ENCODE assay signal across 19 mouse cellular contexts in the genomic region with DNA sequence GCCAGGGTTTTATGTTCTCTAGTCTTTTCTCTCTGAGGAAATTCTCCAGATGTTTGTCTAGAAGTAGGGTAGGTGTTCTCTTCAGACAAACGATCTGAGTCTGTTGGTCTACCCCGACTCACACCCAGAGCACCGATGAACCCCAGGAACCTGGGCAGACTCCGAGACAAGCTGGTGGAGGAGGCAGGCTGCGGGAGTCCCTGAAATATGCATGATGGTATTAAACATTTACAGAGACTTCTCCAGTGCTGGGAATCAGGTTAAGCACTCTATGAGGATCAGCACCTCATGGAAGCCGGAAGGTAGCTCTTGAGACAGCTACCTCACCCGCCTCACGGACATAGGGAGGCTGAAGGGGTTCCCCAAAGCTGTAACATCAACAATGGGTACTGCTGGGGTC. TPM values are rescaled to one million over a fixed set of nuclear protein-coding genes. Genes with fewer than 3 reads are reported as not detected.
"Had no signal": no experiment of that assay in that cellular context is flagged by ENCODE, and none has a peak within 500 bp of the region (broad histone marks: within the 10 kb centered on the region; RNA-seq: fewer than 3 reads in every experiment).

No protein-coding gene starts in this region.

- H3K36me3 ChIP-seq: intestine, embryonic 15.5 days; liver, embryonic 13.5 days; stomach, embryonic 15.5 days had no signal

- DNase-seq: liver, embryonic 13.5 days; lung, adult 2 months; lung, postnatal 14 days; lung, postnatal 4 days; midbrain, embryonic 14.5 days; right cerebral cortex, postnatal 14 days; spleen, adult 18-20 months; thymus, postnatal 25 days had no signal

- H3K4me2 ChIP-seq: intestine, embryonic 15.5 days; liver, embryonic 13.5 days; midbrain, embryonic 11.5 days; stomach, embryonic 15.5 days had no signal

- H3K9me3 ChIP-seq: intestine, embryonic 15.5 days; liver, embryonic 13.5 days; stomach, embryonic 15.5 days had no signal

- H3K27ac ChIP-seq: intestine, embryonic 15.5 days; kidney, postnatal 0 days; liver, embryonic 13.5 days; stomach, embryonic 15.5 days had no signal

- H3K9ac ChIP-seq: intestine, embryonic 15.5 days; liver, embryonic 13.5 days; stomach, embryonic 15.5 days had no signal

- H3K4me1 ChIP-seq: intestine, embryonic 15.5 days; liver, embryonic 13.5 days; stomach, embryonic 15.5 days had no signal

- H3K27me3 ChIP-seq: intestine, embryonic 15.5 days; liver, embryonic 13.5 days; stomach, embryonic 15.5 days had no signal

- H3K4me3 ChIP-seq: intestine, embryonic 15.5 days; liver, embryonic 13.5 days; stomach, embryonic 15.5 days had no signal

- ATAC-seq: intestine, embryonic 15.5 days had no signal

RNA-seq across cellular contexts. Expression of a gene that starts 37.9 kb away (rescaled TPM):
- total RNA-seq: liver, adult 2 months had no signal
- polyA plus RNA-seq: midbrain, embryonic 11.5 days had no signal

RNA-seq across cellular contexts. Expression of a gene that starts 41.3 kb away (rescaled TPM):
- total RNA-seq: layer of hippocampus, postnatal 25 days; left cerebral cortex, adult 18-20 months; left cerebral cortex, postnatal 10 days; left cerebral cortex, postnatal 36 days; liver, adult 2 months had no signal
- polyA plus RNA-seq: liver, adult 2 months had no signal

RNA-seq across cellular contexts. Expression of a gene that starts 59.9 kb away (rescaled TPM):
- total RNA-seq: left cerebral cortex, adult 18-20 months; left cerebral cortex, postnatal 36 days; megakaryocyte progenitor cell, adult 5-6 weeks; megakaryocyte-erythroid progenitor cell, adult 5-6 weeks had no signal
- polyA plus RNA-seq: liver, adult 2 months had no signal
